Mouse (Mus musculus): ENCODE data around the gene Sell.

The Sell gene

GRCm38 (mm10) chr1:164123836-164124235 is 62.1 kb downstream of the Sell start:
- in situ Hi-C loops (cut with MboI, MseI) = no loop called here

GRCm38 (mm10) chr1:164130013-164130412 is 68.2 kb downstream of the Sell start:
- in situ Hi-C loops (cut with MboI, MseI) = loop anchor here (10.0 kb wide), 2 partner anchors 75 to 1875 kb away; partner anchors contain the start of gene Pou2f1 (in 1 of the 2)

DNA sequence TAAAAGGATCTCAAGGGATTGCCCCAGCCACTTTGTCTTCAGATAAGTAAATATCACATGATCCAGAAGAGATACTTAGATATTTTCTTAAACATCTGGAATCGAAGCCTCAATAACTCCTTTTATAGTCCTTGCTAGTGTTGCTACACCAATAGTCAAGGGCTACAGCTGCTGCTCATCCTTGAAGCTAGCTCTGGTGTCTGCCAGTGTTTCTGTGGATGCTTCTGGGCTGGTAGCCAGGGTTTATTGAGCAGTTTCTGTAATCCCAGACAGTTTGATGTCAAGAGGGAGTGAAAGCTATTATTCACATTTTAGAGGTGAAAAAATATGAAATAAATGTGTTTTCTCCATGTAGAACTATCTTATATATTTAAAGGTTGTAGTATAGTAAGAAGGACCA is 70.8 kb downstream of the Sell start:
- in situ Hi-C loops (cut with MboI, MseI) = loop anchor here (10.0 kb wide), 2 partner anchors 78 to 1872 kb away; partner anchors contain the start of gene Pou2f1 (in 1 of the 2)

Measured in T-helper 17 cell (primary cell).